Mouse (Mus musculus): ENCODE data around the gene Trim2.

Gene Trim2

DNA sequence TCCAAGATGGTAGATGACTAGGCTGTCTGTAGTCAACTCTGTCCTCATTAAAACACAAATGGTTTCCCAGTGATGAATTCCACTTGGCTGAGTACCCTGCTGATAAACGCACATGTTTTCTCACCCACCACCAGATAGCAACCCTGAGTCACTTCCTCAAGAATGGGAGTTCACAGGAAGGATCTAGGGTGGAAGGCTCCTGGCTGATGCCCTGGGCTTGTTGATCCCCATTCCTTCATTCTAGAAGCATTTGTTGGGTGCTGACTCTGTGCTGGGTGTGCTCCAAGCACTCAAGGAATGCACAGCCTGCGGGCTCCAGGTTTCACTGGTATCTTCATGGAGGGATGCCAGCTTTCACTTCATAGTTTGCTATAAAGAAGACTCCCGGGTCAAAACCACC is 12.8 kb upstream of the Trim2 start:
- DNase-seq (ENCODE audit: low spot score), result no peak

DNA sequence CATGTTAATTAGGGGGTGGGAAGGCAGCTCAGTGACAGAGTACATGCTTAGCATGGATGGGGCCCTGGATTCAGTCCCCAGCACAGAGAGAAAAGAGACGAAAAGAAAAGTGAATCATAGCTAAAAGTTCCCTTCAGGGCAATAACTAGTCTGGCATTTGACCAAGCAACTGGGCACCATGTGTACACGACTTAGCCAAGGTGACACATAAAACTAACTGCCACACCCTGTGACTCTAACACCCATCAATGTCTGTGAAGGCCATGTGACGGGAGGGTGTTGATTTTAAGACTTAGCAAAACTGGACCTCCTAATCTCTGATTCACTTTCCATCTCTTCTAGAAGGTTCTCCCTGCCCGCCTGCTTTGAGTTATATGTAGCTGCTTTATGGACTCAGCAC is 12.2 kb upstream of the Trim2 start:
- no peak for DNase-seq (ENCODE audit: low spot score)

DNA sequence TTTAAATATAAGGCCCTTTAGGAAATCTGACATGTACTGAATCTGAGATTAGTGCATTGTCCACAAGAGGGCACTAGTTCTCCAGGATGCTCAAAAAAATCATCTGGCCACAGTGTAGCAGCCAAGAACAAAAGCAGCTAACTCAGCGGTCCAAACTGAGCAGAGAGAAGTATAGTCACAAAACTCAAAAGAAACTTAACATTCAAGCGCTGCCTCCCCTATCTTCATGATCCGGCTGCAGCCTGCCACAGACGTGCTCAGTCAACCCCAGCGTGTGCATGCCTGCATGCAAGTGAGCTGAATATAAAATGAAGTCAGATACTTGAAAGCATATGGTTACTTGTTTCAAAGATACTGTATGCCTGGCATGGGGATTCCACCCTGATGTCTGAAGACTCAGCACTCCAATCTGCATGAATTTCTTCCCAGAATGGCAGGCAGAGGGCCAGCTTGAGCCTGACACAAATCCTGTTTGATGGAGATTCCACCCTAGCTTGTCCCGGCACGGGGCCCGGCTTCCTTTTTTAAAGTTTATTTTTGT is 8.0 kb upstream of the Trim2 start:
- DNase-seq (ENCODE audit: low spot score), result peak; percentile 62

DNA sequence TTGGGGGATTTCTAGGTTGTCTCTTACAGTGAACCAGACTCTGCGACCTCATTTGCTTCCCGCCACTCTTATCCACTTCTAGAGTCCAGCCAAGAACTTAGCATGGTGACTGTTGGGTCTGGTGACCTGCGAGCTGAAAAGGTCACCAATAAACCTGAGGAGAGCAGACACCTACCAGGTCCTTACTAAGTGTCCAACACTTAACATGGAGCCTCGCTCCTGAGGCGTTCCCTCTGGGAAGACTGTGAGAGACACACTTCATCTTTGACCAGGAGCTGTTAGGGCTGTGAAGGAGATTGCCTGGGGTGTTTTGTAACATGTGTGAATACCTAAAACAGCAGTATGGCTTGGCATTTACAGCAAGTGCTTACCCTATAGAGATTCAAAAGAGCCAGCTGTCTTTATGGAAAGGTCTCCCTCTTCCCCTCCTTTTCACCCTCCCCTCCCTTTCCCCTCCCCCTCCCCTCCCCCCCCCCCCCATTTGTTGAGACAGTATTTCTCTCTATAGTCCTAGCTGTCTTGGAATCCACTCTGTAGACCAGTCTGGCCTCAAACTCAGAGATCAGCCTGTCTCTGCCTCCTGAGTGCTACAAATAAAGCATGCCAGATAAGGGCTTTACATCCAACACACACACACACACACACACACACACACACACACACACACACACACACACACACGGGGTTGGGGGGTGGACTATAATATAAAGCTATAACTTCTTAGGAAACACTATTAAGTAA is 7.3 kb upstream of the Trim2 start:
- DNase-seq (ENCODE audit: low spot score), result no peak

DNA sequence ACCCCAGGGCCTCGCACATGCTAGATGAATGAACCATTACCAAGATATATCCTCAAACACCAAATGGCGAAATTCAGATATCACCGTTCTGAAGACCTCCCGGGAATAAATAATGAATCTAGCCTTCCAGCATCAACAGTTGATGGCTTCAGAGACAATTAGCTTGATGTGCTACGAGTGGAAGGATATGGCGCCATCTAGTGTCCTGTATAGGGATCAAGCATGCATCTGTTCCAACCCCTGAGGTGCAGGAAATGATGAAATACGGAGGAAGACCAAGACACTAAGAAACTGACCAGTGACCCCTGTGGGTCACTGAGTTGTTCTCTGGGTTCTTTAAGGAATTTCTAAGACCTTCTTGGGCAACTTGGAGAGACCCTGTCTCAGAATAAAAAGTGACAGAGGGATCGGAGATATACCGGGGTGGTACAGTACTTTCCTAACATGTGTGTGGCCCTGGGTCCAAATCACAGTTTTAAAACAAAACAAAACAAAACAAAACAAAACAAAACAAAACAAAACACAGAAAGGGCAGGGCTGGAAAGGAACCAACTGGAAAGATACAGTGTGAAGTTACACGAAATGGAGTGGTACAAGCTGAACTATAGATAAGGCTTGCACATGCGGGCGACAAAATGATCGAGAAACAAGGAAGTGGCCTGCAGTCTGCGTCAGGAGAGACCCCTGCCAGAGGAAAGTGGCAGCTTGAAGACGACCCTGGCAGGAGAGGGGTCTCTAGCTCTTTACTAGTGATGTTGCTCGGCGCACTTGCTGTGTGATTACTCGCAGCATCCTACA is 6.5 kb upstream of the Trim2 start:
- peak; percentile 60 for DNase-seq (ENCODE audit: low spot score)

DNA sequence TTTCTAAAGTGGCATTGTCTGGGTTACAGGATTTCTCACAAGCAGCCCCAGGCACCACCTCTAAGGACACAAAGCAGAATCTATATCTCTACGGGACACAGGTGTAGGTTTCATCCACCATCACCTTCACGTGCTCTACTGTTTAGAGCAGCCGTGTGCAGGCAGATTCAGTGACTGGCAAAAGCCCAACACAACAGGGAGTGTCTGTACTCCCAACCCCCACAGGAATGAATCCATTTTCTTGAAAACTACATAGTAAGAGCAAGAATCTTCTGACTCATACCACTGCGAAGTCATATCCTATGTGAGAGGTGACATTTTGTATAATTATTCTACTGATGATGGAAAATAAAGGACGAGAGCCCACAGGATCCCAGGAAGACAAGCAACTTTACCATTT is 5.6 kb upstream of the Trim2 start:
- DNase-seq (ENCODE audit: low spot score), result no peak

DNA sequence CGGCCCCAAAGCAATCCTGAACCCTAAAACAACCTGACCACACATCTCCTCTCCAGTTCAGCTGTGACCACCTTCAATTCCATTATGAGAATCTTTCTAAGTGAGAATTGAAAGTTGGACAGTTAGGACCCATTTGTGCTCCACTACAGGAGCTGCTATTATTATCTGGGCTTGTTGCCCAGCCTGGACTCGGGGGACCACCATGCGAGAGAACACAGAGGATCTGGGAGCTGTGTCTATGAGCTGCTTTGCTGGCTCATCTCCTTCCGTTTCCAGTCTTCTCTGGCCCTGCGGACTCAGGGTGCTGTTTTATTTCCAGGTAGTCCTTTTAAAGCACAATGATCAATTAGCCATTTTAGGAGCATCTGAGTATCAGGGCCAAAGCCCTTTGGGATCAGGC is 839 bp upstream of the Trim2 start:
- DNase-seq (ENCODE audit: low spot score), result no peak

DNA sequence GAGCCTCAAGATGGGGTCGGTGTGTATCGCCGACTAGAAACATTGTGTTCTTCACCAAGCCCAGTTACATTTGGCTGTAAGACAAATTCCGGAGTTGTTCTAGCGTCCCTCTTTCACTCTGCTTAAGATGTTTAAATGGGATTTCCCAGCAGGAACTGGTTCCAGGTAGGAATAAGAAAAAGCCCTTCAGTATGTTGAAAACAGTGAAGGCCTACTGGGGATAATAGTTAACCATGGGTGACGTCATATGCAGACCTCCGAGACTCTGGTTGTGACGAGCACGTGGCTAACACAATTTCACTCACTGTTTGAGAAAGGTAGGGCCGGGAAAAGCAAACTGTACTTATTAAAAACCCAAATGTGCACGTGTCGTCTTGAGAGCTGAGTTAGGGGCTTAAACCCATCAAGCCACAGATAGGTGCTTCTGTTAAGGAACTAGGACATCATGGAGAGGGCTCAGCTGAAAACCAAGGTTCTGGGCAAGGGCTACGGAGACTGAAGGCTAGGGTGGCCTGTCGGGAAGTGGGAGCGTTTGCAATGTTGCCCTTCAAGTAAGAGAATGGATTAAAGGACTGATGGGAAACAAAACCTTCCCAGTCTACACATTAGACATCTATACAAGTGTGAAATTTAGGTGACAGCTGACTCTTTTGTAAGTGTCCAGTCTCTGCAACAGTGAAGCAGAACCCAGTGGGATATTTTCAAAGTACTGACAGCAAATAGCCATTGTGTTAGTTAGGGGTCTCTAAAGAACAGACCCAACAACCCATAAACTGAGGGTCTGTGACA is 761 bp downstream of the Trim2 start:
- no peak for DNase-seq (ENCODE audit: low spot score)

DNA sequence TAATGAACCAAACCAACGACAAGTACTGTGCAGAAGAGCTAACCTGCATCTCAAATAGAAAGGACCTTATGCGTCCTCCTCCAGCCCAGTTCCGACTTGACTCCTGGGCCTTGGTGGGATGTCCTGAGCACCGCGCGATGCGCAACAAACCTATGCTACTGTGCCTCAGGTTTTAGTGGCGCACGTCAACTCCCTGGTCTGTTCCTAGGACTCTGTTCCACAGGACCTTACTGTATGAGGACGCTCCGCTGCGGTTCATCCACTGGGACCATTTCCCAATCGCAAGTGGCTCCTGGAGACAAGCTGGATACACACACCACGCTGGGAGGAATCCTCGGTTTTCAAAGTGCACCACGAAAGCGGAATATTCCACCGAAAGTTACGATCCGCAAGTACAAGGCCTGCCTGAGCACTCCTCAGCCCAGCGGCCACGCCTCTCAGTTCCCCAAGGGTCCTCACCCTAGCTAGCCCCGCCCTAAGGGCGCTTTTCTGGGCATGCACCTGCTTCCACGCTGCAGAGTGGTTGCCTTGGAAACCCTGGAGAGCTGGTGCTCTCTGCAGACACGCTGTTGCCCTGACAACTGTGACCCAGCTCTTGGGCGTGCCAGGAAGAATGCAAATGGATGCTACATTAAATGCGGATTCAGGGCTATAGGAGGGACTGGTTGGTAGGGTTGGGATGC is 1.5 kb downstream of the Trim2 start:
- no peak for DNase-seq (ENCODE audit: low spot score)

DNA sequence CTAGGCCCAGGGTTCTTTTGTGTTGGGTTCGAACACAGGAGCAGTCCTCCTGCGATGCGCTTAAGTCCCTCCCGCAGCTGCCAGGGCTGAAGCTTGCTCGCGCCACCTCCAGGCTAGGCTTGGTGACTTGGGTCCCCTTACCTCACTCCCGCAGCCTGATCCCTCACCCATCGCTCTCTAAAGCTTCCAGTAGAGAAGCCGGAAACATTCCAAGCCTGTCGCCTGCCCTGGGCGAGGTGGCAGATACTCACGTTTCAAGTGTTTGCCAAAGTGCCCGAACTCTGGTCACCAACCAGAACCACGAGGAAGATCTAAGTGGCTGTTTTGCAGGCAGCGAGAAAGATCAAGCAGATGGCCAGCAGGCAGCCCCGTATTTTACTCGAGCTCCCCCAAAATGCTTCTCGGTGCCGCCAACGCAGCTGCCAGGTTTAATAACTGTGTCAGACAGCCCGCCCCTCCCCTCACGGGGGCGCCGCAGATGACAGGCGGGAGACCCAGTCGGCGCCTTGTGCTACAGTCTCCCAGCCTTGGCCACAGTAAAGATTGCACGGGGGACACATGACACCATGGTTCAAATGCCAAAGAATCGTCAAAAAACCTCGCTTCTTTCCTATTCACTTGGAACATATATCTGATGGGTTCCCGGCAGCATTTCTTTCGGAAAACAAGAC is 2.2 kb downstream of the Trim2 start:
- DNase-seq (ENCODE audit: low spot score), result no peak

DNA sequence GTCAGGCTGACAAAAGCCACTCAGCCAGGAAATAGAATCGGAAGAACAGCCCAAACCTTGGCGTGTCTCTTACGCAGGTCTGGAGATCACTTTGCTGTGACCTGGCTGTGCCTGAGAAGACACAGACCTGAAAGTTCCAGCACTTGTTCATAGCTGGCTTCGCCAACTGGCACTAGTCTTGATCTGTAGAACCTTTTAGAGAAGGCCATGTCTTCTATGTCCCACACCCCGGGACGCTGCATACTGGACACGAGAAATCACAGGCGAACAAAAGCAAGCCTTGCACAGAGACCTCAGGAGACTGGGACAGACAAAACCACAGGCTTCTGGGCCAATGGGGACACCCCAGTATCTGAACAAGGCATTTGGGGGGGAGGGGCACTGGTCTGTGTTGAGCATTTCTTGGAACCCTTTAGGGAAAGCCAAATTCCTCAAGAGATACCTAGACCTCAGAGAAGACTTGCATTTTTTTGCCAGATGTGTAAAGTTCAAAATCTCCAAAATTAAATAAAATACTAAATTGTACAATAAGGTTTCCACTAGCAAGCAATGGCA is 3.2 kb downstream of the Trim2 start:
- no peak for DNase-seq (ENCODE audit: low spot score)

DNA sequence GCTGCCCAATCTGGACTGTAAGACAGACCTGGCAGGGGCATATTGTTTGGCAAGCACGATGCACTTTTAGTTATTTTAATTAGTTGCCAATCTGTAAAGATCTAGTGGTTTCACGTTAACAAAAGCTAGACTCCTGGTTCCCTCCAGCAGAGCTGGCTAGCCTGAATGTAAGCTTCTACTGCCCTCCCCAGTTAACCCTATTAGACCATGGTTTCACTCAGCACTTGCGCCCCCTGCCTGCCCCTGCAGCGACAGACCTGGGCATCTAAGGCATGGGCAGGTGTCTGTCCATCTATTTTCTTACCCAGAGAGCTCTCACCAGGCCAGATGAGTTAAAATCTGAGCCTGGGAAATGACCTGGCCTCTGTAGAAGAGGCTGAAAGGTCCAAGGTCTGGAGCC is 4.4 kb downstream of the Trim2 start:
- DNase-seq (ENCODE audit: low spot score), result no peak

DNA sequence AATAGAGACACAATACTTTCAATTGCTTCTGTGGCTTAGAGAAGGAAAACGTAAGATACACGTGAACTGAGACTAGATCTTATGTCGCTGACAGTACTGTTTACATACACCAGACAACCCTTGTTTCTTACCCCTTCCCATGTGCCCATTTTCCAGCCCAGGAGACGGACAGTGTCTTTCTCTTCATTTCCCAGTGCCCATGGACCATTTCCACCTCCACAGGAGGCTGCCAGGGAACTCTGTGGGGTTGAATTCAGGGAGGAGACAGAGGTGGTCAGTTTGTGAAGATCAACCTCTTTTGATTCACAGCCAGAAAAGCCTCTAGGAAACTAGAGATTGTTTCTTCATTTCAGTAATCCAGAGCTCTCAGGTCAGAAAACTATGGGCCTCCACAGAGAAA is 5.0 kb downstream of the Trim2 start:
- DNase-seq (ENCODE audit: low spot score), result no peak

DNA sequence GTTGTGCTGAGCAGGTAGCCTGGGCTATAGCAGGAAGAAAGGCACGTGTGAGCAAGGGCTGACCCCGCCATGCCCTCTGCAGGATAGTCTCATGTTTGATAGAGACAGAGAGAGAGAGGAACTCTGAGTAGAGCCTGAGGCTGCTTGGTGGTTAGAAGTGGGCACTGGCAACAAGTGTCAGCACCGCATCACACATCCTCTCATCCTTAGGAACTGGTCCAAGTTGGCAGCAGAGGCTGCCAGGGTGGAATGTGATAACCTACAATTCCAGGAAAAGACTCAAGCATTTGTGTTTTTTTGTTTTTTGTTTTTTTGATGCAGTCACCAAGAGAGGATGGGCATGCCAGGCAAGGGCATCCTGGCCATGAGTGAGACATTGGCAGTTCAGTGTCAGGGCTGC is 8.5 kb downstream of the Trim2 start:
- DNase-seq (ENCODE audit: low spot score), result no peak

DNA sequence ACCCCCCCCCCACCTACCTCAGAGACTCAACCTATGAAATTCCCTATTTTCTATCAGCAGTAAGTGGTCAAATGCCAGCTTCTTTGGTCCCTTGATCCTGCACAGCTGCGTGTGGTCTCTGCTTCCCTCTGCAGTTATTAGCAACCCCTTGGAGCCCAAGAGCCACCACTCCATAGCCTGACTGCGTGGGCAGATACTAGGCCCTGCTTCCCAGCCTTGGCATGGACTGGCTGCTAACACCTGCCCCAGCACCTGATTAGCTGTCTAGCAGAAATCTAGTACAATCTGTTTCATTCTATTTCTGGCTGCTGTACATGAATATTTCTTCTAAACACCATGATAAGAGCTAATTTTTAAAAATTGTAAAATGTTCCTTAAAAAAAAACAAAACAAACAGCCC is 10.0 kb downstream of the Trim2 start:
- no peak for DNase-seq (ENCODE audit: low spot score)

DNA sequence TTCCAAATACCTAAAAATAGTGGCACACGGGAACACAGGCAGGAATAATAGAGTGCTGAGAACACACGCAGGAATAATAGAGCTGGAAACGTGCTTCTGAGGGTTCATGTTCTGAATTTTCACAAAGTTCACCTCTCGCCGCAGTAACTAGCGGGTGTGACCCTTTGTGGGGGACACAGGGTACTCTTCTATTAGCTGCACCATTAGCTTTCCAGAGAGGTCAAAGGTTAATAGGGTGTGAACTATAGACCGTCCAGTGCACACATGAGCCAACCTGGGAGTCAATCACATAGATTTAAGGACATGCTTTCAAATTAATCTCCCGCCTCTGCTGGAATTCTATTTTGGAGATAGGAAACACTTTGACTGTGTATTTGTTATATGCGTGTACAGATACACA is 11.9 kb downstream of the Trim2 start:
- no peak for DNase-seq (ENCODE audit: low spot score)

DNA sequence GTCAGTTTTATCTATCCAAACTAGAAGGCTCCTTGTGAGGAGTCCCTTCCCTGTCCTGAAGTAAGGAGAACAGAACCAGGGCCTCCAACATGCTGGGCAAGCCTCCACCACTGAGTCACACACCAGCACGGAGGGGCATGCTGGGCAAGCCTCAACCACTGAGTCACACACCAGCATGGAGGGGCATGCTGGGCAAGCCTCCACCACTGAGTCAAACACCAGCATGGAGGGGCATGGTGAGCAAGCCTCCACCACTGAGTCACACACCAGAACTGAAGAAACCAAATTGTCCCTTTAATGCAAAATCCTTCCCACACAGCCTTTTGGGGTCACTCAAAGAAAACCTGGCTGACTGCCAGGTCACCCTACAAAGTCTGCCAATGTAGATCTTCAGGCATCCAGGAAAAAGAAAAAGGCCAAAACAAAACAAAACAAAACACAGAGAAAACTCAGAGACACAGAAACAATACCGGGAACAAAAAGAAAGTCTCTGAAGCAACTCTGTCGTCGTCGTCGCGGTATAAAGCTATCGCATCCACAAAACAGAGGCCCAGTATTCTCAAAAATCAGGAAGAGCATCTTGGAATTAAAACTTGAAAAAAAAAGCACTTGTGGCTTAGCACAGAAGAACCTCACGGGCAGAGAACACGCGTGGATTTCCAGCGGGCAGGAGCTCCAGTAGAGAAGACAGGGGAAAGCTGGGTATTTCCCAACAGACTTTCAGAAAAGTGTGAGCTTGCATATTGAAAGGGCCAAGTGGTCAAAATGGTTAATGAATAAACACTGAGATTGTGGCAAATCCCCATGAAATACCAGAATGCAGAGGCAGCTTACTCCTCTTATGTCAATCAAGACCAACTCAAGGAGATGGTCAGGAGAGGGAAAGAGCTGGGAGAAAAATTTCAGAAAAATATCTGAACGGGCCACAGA is 12.7 kb downstream of the Trim2 start:
- DNase-seq (ENCODE audit: low spot score), result no peak

DNA sequence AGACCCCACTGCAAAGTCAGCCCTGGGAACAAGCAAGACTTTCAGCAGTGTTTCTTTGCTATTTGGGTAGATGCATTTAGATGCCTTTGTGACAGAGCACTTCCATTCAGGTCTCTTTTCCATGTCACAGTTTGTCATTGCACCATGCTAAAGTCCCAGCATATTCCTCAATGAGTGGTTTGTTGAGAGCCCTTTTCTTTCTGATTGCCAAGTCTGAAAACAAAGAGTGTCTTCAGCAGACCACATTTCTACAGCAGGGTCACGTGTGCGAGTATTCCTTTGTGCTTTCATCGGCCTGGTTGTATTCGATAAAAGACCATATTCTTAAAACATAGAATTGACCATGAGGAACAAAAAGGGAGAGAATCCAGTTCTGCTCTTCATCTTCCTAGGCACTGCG is 14.4 kb downstream of the Trim2 start:
- no peak for DNase-seq (ENCODE audit: low spot score)

DNA sequence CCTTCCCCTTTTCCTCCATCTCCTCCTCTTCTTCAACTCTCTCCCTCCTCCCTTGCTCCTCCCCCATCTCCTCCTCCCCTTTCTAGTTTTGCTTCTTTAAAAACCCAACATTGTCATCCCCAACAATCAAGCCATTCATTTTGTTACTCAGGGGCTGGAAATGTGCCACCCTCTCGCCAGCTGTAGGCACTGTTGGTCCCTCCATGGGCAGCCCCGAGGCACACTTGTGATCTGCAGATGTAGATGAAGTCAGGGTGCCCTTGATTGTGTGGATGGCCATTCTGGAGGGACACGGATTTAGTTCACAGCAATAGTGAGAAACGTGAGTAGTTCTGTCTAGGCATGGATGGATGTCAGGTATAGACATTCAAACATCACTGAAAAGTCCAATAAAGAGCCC is 17.7 kb downstream of the Trim2 start:
- no peak for DNase-seq (ENCODE audit: low spot score)

DNA sequence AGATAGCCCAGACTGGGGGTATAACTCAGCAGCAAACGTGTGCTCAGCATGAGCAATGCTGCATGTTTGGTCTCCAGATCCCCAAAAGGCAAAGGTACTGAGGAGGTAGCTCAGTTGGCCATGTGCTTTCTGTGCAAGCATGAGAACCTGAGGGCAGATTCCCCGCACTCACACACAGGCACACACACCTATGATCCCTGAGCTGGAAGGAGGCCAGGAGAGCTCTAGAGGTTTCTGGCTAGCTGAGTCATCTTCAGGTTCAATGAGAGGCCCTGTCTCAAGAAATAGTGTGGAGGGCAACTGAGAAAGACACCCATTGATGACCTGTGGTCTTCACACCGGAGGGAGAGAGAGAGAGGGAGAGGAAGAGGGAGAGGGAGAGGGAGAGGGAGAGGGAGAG is 19.4 kb downstream of the Trim2 start:
- no peak for DNase-seq (ENCODE audit: low spot score)
